Mouse (Mus musculus) urinary bladder, postnatal 0 days (tissue): ENCODE results near the gene Il17rd. TPM values are rescaled to one million over a fixed set of nuclear protein-coding genes. Genes with fewer than 3 reads are reported as not detected.

Experiments used
- polyA plus RNA-seq: library from polyadenylated mRNA; unstranded; fragments of >200 nt; fragmentation: Nextera tagmentation; extraction: Ambion mirVana; gene quantifications from 2 replicates; pipeline ENCODE4 v1.2.1, GENCODE M21; 2015

The Il17rd gene
- polyA plus RNA-seq, result 2.4 and 2.9 TPM in 2 replicates

DNA sequence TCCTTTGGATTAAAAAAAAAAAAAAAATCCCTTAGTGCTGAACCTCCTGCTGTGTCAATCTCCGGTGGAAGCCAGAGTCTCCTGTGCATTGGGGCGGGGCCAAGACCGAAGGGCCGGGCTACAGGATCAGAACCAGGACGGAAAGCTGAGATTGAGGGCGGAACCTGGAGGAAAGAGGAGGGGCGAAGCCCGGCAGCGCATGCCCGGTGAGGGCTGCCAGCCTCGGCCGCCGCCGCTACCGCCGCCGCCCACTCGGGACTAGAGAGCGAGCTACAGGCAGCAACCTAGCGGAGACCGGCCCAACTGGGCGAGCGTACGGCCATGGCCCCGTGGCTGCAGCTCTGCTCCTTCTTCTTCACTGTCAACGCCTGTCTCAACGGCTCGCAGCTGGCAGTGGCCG lies at the start of gene Il17rd:
Gene Il17rd, plus strand, starts transcription at position 159 of the 400 bp plus-strand sequence.

DNA sequence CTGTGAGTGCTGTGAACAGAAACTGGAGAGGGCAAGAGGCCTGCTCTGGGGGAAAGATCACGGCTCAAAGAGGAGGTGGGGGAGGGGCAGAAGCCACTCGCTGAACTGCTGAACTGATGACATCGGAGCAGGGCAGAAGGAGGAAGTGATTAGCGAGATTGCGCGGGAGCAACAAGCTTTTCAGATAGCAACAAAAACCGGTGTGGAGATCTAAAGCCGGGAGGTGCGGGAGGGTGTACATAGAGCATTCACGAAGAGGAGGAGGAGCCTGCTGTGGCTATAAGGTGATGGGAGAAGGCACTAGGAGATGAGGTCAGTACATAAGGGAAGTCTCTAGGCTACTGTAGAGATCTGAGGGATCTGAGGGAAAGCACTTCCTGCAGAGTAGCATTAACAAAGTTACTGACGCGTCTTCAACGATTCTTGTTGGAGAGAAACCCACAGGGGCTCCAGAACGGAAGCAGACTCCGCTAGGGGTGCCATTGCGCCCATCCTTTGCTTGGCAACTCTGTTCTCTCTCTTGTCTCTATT lies 44.5 kb upstream of the Il17rd start, which contains the start of gene Hesx1:
Gene Hesx1, plus strand, starts transcription at position 206 of the 531 bp plus-strand sequence.

GRCm38 (mm10) chr14:27114362-27115274 lies 75.9 kb downstream of the Il17rd start, which contains the start of gene Arhgef3:
Gene Arhgef3, plus strand, starts transcription at chr14:27114899.

Other genes starting within 250 kb of the Il17rd start
- 0.07 TPM in 1 of 2 replicates, not detected in the other for gene Asb14, start 144.4 kb upstream of the Il17rd start, polyA plus RNA-seq
- gene Appl1, start 67.7 kb upstream of the Il17rd start, polyA plus RNA-seq, result 26.8 and 36.0 TPM in 2 replicates
- gene Hesx1, start 44.5 kb upstream of the Il17rd start, polyA plus RNA-seq, result 0.13 TPM in 1 of 2 replicates, not detected in the other
- 9.8 and 12.0 TPM in 2 replicates for gene Arhgef3, start 76.0 kb downstream of the Il17rd start, polyA plus RNA-seq